Mouse (Mus musculus) lung, postnatal 14 days (tissue): ENCODE measurements at regions not wholly inside any gene's neighbourhood (a gene's known extent, or its start where the extent isn't known, plus 50 kb on each side); places are given as distances from the start of the nearest gene placed in this dataset.

Experiments used
- DNase-seq: peaks from one replicate; pipeline ENCODE4 v3.0.0; 2021

- DNase-seq: no peak
Measured at GRCm38 (mm10) chr7:37241781-37242180, 531.7 kb downstream of the Zfp536 start.

GRCm38 (mm10) chr7:37242476-37242875, 531.0 kb downstream of the Zfp536 start:
- DNase-seq: no peak

GRCm38 (mm10) chr7:37246156-37246555, 527.3 kb downstream of the Zfp536 start:
- DNase-seq: no peak

- no peak for DNase-seq
Measured at GRCm38 (mm10) chr7:37254431-37254830, 519.0 kb downstream of the Zfp536 start.

GRCm38 (mm10) chr7:37255840-37256239, 517.6 kb downstream of the Zfp536 start:
- no peak for DNase-seq

- no peak for DNase-seq
Measured at GRCm38 (mm10) chr7:37259293-37259692, 514.1 kb downstream of the Zfp536 start.

- DNase-seq: no peak
Measured at GRCm38 (mm10) chr7:37262846-37263245, 510.6 kb downstream of the Zfp536 start.

GRCm38 (mm10) chr7:37267404-37267803, 506.0 kb downstream of the Zfp536 start:
- DNase-seq: no peak

- no peak for DNase-seq
Measured at GRCm38 (mm10) chr7:37270841-37271240, 502.6 kb downstream of the Zfp536 start.

GRCm38 (mm10) chr7:37290018-37290417, 483.4 kb downstream of the Zfp536 start:
- DNase-seq: peak; percentile 25

- DNase-seq: no peak
Measured at GRCm38 (mm10) chr7:37290493-37291045, 482.9 kb downstream of the Zfp536 start.

GRCm38 (mm10) chr7:37291726-37292125, 481.7 kb downstream of the Zfp536 start:
- peak; percentile 10 for DNase-seq

GRCm38 (mm10) chr7:37292554-37292953, 480.9 kb downstream of the Zfp536 start:
- no peak for DNase-seq

GRCm38 (mm10) chr7:37298888-37299287, 474.6 kb downstream of the Zfp536 start:
- DNase-seq: no peak

GRCm38 (mm10) chr7:37305463-37305862, 468.0 kb downstream of the Zfp536 start:
- no peak for DNase-seq

GRCm38 (mm10) chr7:37307191-37307590, 466.2 kb downstream of the Zfp536 start:
- no peak for DNase-seq

GRCm38 (mm10) chr7:37324653-37325052, 448.8 kb downstream of the Zfp536 start:
- no peak for DNase-seq

GRCm38 (mm10) chr7:37333451-37333850, 440.0 kb downstream of the Zfp536 start:
- DNase-seq: no peak

- no peak for DNase-seq
Measured at GRCm38 (mm10) chr7:37335212-37335611, 438.2 kb downstream of the Zfp536 start.

- no peak for DNase-seq
Measured at GRCm38 (mm10) chr7:37336171-37336850, 437.1 kb downstream of the Zfp536 start.

- DNase-seq: no peak
Measured at GRCm38 (mm10) chr7:37336851-37337531, 436.4 kb downstream of the Zfp536 start.

GRCm38 (mm10) chr7:37337616-37338015, 435.8 kb downstream of the Zfp536 start:
- no peak for DNase-seq

- no peak for DNase-seq
Measured at GRCm38 (mm10) chr7:37338067-37338501, 435.4 kb downstream of the Zfp536 start.

- DNase-seq: no peak
Measured at GRCm38 (mm10) chr7:37342613-37343012, 430.8 kb downstream of the Zfp536 start.
